Mouse (Mus musculus) left cerebral cortex, adult 8-10 months (tissue): ENCODE results near the gene Acsm5. TPM values are rescaled to one million over a fixed set of nuclear protein-coding genes. Genes with fewer than 3 reads are reported as not detected.

ENCODE experiments used
- DNase-seq, 2 experiments: peaks; one replicate each; pipeline ENCODE4 v3.0.0; 2022; ENCODE audit warnings: low spot score in 2 of 2
- total RNA-seq, 4 experiments: library from RNA; stranded (reverse); gene quantifications; 2 replicates each; pipeline ENCODE4 v1.2.4; 2022

Acsm5 gene
- 1 to 10 TPM; 1.6 to 3.2 (median 2.0) TPM for total RNA-seq

GRCm38 (mm10) chr7:119519163-119519562, at the start of gene Acsm5:
Gene Acsm5 (plus strand): TSS chr7:119519463.
- DNase-seq: no peak

- DNase-seq: no peak
Measured at GRCm38 (mm10) chr7:119476500-119477389, 42.5 kb upstream of the Acsm5 start.

- DNase-seq: no peak
Measured at GRCm38 (mm10) chr7:119479256-119479655, 40.0 kb upstream of the Acsm5 start, which contains the start of gene Umod. Gene Umod (minus strand): TSS chr7:119479282.

GRCm38 (mm10) chr7:119484154-119484553, 35.1 kb upstream of the Acsm5 start:
- DNase-seq: no peak

DNA sequence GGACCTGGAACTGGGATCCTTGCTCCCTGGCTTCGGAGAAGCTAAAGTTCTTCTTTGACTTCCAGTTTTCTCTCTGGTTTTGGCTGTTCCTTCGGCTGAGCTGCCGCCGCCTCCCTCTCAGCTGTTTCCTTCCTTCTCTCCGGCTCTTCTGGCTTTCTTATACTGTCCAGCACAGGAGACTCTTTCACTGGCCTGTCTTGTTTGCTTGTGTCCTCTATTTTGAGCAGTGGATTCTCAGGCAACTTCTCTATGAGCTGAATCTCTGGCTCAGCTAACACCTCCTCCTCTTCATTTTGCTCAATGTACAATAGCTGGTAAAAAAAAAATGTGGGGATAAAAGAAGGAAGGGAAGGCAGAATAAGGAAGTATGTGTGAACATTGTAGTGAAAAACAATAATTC, 32.6 kb upstream of the Acsm5 start:
- DNase-seq: peak in 1 of 2 experiments; percentile 9

- DNase-seq: no peak
Measured at GRCm38 (mm10) chr7:119490041-119490780, 29.1 kb upstream of the Acsm5 start.

- no peak for DNase-seq
Measured at GRCm38 (mm10) chr7:119511143-119511542, 8.1 kb upstream of the Acsm5 start.

DNA sequence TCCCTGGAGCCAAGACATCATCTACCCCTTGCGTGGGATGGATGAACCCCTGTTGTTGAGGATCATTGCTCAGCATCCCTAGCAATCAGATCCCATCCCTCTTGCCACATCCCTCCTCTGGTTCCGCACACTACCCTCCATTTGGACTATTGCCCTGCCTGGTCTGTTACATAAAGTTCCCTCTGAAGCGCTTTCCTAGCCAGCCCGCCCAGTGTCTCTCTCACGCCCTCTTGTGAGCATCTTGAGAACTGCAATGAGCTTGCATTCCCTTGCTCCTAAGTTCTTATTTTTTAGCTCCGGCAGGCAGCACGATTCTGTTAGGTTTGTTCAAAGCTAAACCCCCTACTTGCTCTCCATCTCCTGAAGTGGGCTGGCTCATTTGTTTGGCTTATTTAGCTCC, 6.2 kb upstream of the Acsm5 start:
- DNase-seq: peak; percentile 10 to 23

GRCm38 (mm10) chr7:119515492-119516271, 3.6 kb upstream of the Acsm5 start:
- peak in 1 of 2 experiments; percentile 60 for DNase-seq

- DNase-seq: no peak
Measured at GRCm38 (mm10) chr7:119516272-119516558, 3.0 kb upstream of the Acsm5 start.

- DNase-seq: peak; percentile 38 to 86
Measured at GRCm38 (mm10) chr7:119519654-119520053, 391 bp downstream of the Acsm5 start.

DNA sequence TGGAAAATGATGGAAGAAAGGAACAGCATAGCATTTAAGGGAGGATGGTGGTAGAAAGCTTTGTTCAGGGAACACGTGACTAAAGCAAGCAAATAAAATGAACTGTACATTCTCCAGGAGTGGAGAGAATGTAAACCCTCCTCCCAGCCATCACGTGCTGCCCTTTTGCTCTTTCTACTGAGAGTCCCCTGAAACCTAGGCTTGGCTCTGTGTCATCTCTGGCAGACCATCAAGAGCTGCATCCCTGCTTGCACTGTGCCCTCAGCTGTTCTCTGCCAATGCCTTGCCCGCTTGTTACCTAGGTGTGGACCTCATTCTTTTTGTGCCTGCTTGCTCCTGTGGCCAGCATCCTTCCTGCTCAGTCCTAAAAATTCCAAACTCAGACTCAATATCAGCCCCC, 2.6 kb downstream of the Acsm5 start:
- DNase-seq: no peak

DNA sequence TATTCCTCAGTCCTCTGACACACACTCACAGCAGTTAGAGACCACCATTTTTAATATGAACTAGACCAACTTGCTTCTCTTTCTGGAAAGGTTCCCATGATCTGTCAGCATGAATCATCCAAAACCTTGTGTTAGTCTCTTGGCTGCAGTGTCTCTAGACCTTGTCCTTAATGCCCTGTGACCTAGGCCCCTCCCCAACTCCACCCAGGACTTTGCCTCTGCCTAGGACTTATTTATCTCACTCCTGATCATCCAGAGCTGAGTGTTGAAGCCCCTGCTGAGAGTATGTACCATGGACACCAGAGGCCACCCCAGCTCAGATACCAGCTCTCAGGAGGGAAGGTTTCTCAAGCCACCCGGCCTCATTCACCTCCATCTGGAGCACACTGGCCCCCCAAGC, 3.1 kb downstream of the Acsm5 start:
- DNase-seq: no peak

- no peak for DNase-seq
Measured at GRCm38 (mm10) chr7:119523389-119523788, 4.1 kb downstream of the Acsm5 start, which contains the start of gene Pdilt. Gene Pdilt (minus strand): TSS chr7:119523489.

DNA sequence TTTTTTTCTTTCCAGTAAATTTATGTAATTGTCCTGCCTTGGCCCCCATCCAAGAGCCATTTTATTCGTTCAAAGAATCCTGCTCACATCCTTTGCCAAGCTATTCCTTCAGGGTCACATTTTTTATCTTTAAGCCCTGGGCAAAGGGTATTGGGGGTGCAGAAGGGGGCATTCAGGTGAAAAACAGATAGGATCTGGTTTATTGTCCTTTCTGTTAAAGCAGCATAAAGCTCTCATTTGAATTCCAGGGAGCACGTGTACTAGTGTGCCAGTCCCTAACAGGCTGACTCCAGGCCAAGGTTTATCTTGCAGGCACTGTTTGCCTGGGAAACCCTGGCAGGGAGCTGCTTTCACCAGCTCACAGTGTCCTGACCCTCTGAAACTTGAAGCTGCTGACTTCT, 6.6 kb downstream of the Acsm5 start:
- DNase-seq: no peak

GRCm38 (mm10) chr7:119526486-119526885, 7.2 kb downstream of the Acsm5 start:
- no peak for DNase-seq

GRCm38 (mm10) chr7:119527135-119527534, 7.9 kb downstream of the Acsm5 start:
- no peak for DNase-seq

- no peak for DNase-seq
Measured at GRCm38 (mm10) chr7:119527548-119527947, 8.3 kb downstream of the Acsm5 start.

DNA sequence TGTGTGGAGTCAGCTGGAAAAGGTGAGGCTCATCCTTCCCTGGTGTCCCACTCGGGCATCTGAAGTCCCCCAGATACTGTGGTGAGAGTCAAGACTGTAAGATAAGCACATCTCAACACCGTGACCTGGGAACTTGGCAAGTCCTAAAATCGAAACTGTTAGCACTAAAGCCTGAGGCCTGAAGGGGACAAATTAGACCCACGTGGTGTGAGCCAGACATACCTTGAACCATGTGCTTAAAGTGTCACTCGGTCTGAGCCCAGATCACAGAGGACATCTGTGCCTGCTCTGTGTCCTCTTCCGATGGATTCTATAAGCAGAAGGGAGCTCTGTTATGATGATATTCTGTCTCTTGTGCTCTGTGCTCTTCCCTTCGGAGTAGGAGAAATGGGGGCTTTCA, 9.4 kb downstream of the Acsm5 start:
- no peak for DNase-seq

GRCm38 (mm10) chr7:119532924-119533323, 13.7 kb downstream of the Acsm5 start:
- DNase-seq: no peak

GRCm38 (mm10) chr7:119534389-119534788, 15.1 kb downstream of the Acsm5 start:
- DNase-seq: no peak

DNA sequence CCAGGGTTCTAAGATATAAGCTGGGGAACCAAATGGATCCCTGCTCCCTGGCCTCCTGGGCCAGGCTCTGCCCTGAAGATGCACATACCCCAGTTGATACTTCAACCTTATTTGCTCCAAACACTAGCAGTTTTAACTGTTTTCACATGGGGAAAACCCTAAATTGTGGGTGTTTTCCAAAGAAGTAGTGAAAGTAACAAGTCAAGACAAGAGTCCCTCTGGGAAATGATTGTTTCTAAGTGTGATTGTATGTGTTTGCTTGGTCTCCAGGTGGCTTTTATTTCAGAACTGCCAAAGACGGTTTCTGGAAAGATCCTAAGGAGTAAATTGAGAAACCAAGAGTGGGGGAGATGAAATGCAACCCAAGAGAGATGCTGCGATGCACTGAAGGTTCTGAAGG, 23.2 kb downstream of the Acsm5 start:
- DNase-seq: no peak
